Mouse (Mus musculus) MEL (cell line): ENCODE measurements around the gene Hecw2. TPM values are rescaled to one million over a fixed set of nuclear protein-coding genes. Genes with fewer than 3 reads are reported as not detected.

Experiments
- DNase-seq: peaks from one replicate; pipeline ENCODE4 v3.0.0; 2011; ENCODE audit warnings: low read depth, low spot score
- H3K27ac ChIP-seq: 2 replicates; pipeline ENCODE4 v1.5.1; 2012; ENCODE audit warnings: low read depth, mild to moderate bottlenecking, control low read depth, low read length, moderate library complexity; ENCODE audit not compliant: control insufficient read depth
- H3K27me3 ChIP-seq, 2 experiments: fragments of 150-350 bp in 1 of 2; sonication (generic) in 1 of 2; 2 replicates each; pipeline ENCODE4 v1.6.1; 2012; ENCODE audit warnings: low read length in 2 of 2, mild to moderate bottlenecking in 2 of 2, improper control_type of control experiment in 1 of 2, moderate library complexity in 1 of 2; ENCODE audit not compliant: insufficient read depth in 2 of 2, control insufficient read depth in 1 of 2
- H3K36me3 ChIP-seq, 2 experiments: 2 replicates each; pipeline ENCODE4 v1.6.1; 2012 to 2014; ENCODE audit warnings: low read length in 2 of 2, improper control_type of control experiment in 1 of 2, inconsistent platforms in 1 of 2, mild to moderate bottlenecking in 1 of 2; ENCODE audit not compliant: insufficient read depth in 2 of 2, control insufficient read depth in 1 of 2
- H3K4me1 ChIP-seq, 2 experiments: fragments of 150-350 bp in 1 of 2; sonication (generic) in 1 of 2; 2 replicates each; pipeline ENCODE4 v1.6.1; 2012; ENCODE audit warnings: low read length in 2 of 2, improper control_type of control experiment in 1 of 2, mild to moderate bottlenecking in 1 of 2; ENCODE audit not compliant: insufficient read depth in 2 of 2, control insufficient read depth in 1 of 2
- H3K4me3 ChIP-seq, 2 experiments: fragments of 150-350 bp in 1 of 2; sonication (generic) in 1 of 2; 2 replicates each; pipeline ENCODE4 v1.5.1; 2012; ENCODE audit warnings: low read depth in 2 of 2, low read length in 2 of 2, mild to moderate bottlenecking in 2 of 2, moderate library complexity in 2 of 2, control low read depth in 1 of 2, improper control_type of control experiment in 1 of 2; ENCODE audit not compliant: control insufficient read depth in 1 of 2, insufficient read depth in 1 of 2
- H3K79me2 ChIP-seq: 2 replicates; pipeline ENCODE4 v1.6.1; 2012; ENCODE audit warnings: mild to moderate bottlenecking, low read length, moderate library complexity; ENCODE audit not compliant: control insufficient read depth, poor library complexity, insufficient read depth
- H3K9ac ChIP-seq: 2 replicates; pipeline ENCODE4 v1.6.1; 2012; ENCODE audit warnings: low read depth, mild to moderate bottlenecking, control low read depth, low read length, moderate library complexity; ENCODE audit not compliant: control insufficient read depth, poor library complexity, severe bottlenecking
- H3K9me3 ChIP-seq: fragments of 150-350 bp; sonication (generic); replicated peaks from 2 replicates; pipeline ENCODE4 v1.6.1; 2012; ENCODE audit warnings: mild to moderate bottlenecking, low read length, improper control_type of control experiment, moderate library complexity; ENCODE audit not compliant: insufficient read depth
- CHD1 ChIP-seq: IDR thresholded peaks from 2 replicates; pipeline ENCODE4 v1.6.1; 2012; ENCODE audit warnings: low read depth, mild to moderate bottlenecking, inconsistent platforms, low read length, improper control_type of control experiment
- CHD2 ChIP-seq: IDR thresholded peaks from 2 replicates; pipeline ENCODE4 v1.6.1; 2011; ENCODE audit warnings: low read length, improper control_type of control experiment
- E2F4 ChIP-seq: IDR thresholded peaks from 2 replicates; pipeline ENCODE4 v1.6.1; 2011; ENCODE audit warnings: low read depth, low read length, improper control_type of control experiment, borderline replicate concordance
- EP300 ChIP-seq, 2 experiments: IDR thresholded peaks; 2 replicates each; pipeline ENCODE4 v1.6.1; 2011; ENCODE audit warnings: improper control_type of control experiment in 2 of 2, low read length in 2 of 2, low read depth in 1 of 2, mild to moderate bottlenecking in 1 of 2
- GATA1 ChIP-seq: IDR thresholded peaks from 2 replicates; pipeline ENCODE4 v1.6.1; 2011; ENCODE audit warnings: low read depth, low read length, improper control_type of control experiment
- HCFC1 ChIP-seq: IDR thresholded peaks from 2 replicates; pipeline ENCODE4 v1.6.1; 2012; ENCODE audit warnings: low read depth, mild to moderate bottlenecking, inconsistent platforms, low read length, improper control_type of control experiment, moderate library complexity
- KAT2A ChIP-seq: conservative IDR thresholded peaks from 2 replicates; pipeline ENCODE4 v1.6.1; 2012; ENCODE audit warnings: low read depth, low read length, improper control_type of control experiment, inconsistent platforms
- MAFK ChIP-seq: IDR thresholded peaks from 2 replicates; pipeline ENCODE4 v1.6.1; 2011; ENCODE audit warnings: low read depth, mild to moderate bottlenecking, low read length, improper control_type of control experiment, borderline replicate concordance
- MAX ChIP-seq: IDR thresholded peaks from 2 replicates; pipeline ENCODE4 v1.6.1; 2011; ENCODE audit warnings: low read length, improper control_type of control experiment
- MAZ ChIP-seq: IDR thresholded peaks from 2 replicates; pipeline ENCODE4 v1.6.1; 2012; ENCODE audit warnings: low read depth, mild to moderate bottlenecking, inconsistent platforms, low read length, improper control_type of control experiment
- MXI1 ChIP-seq: IDR thresholded peaks from 2 replicates; pipeline ENCODE4 v1.6.1; 2011; ENCODE audit warnings: mild to moderate bottlenecking, low read depth, low read length, improper control_type of control experiment
- NELFE ChIP-seq: IDR thresholded peaks from 2 replicates; pipeline ENCODE4 v1.6.1; 2011; ENCODE audit warnings: low read depth, low read length, improper control_type of control experiment
- NRF1 ChIP-seq: IDR thresholded peaks from 2 replicates; pipeline ENCODE4 v1.6.1; 2014; ENCODE audit warnings: low read depth, mild to moderate bottlenecking, inconsistent platforms, low read length, improper control_type of control experiment, moderate library complexity; ENCODE audit not compliant: poor library complexity, insufficient read depth, severe bottlenecking
- POLR2AphosphoS2 ChIP-seq: IDR thresholded peaks from 2 replicates; pipeline ENCODE4 v1.6.1; 2011; ENCODE audit warnings: low read length, improper control_type of control experiment
- POLR2AphosphoS5 ChIP-seq: IDR thresholded peaks from 2 replicates; pipeline ENCODE4 v1.6.1; 2012; ENCODE audit warnings: low read depth, borderline replicate concordance, mild to moderate bottlenecking, inconsistent platforms, low read length, moderate library complexity, mixed read lengths
- RAD21 ChIP-seq: IDR thresholded peaks from 2 replicates; pipeline ENCODE4 v1.6.1; 2011; ENCODE audit warnings: mild to moderate bottlenecking, low read depth, low read length, improper control_type of control experiment
- RCOR1 ChIP-seq: IDR thresholded peaks from 2 replicates; pipeline ENCODE4 v1.6.1; 2012; ENCODE audit warnings: low read depth, mild to moderate bottlenecking, inconsistent platforms, low read length, improper control_type of control experiment
- SIN3A ChIP-seq: IDR thresholded peaks from 2 replicates; pipeline ENCODE4 v1.6.1; 2012; ENCODE audit warnings: low read length, improper control_type of control experiment, inconsistent platforms
- SMC3 ChIP-seq: IDR thresholded peaks from 2 replicates; pipeline ENCODE4 v1.6.1; 2011; ENCODE audit warnings: low read depth, low read length, improper control_type of control experiment
- TAL1 ChIP-seq: IDR thresholded peaks from 2 replicates; pipeline ENCODE4 v1.6.1; 2012; ENCODE audit warnings: mild to moderate bottlenecking, inconsistent platforms, low read length, moderate library complexity, mixed read lengths
- TBP ChIP-seq: IDR thresholded peaks from 2 replicates; pipeline ENCODE4 v1.8.0; 2011; ENCODE audit warnings: low read depth, low read length, improper control_type of control experiment
- UBTF ChIP-seq: IDR thresholded peaks from 2 replicates; pipeline ENCODE4 v1.6.1; 2012; ENCODE audit warnings: low read depth, mild to moderate bottlenecking, inconsistent platforms, low read length, improper control_type of control experiment, moderate library complexity, borderline replicate concordance; ENCODE audit not compliant: insufficient read depth
- USF1 ChIP-seq: IDR thresholded peaks from 2 replicates; pipeline ENCODE4 v1.6.1; 2014; ENCODE audit warnings: low read depth, mild to moderate bottlenecking, inconsistent platforms, low read length, improper control_type of control experiment, moderate library complexity
- USF2 ChIP-seq, 2 experiments: IDR thresholded peaks; 2 replicates each; pipeline ENCODE4 v1.6.1; 2011 to 2012; ENCODE audit warnings: improper control_type of control experiment in 2 of 2, low read length in 2 of 2, borderline replicate concordance in 1 of 2, inconsistent platforms in 1 of 2, low read depth in 1 of 2, mild to moderate bottlenecking in 1 of 2; ENCODE audit not compliant: insufficient read depth in 1 of 2
- ZC3H11A ChIP-seq: IDR thresholded peaks from 2 replicates; pipeline ENCODE4 v1.6.1; 2012; ENCODE audit warnings: low read depth, mild to moderate bottlenecking, inconsistent platforms, low read length, improper control_type of control experiment
- polyA plus RNA-seq, 2 experiments: library from polyadenylated mRNA; stranded (reverse) in 1 of 2; unstranded in 1 of 2; fragments of >175 nt in 1 of 2; fragments of >200 nt in 1 of 2; gene quantifications; 2 replicates each; pipeline versions ENCODE4 v1.2.1 to v1.2.4; 2012; ENCODE audit warnings: low replicate concordance in 2 of 2, low read depth in 1 of 2; ENCODE audit not compliant: insufficient read length in 2 of 2, insufficient read depth in 1 of 2, missing spikeins in 1 of 2
- total RNA-seq: library from RNA; depleted of rRNA; stranded (reverse); fragments of 300-350 nt; gene quantifications from 2 replicates; pipeline ENCODE4 v1.2.3, GENCODE M21; 2012

The Hecw2 gene
- total and polyA plus RNA-seq, 3 experiments = not detected

- Histone ChIP-seq H3K36me3 (no peaks in the 10 kb centered on the region), H3K4me1 (no peaks in the 10 kb centered on the region), H3K27me3 (no peaks in the 10 kb centered on the region), H3K4me3 (no peak overlapping the region), H3K27ac (no peak overlapping the region), H3K9me3 (no peaks in the 10 kb centered on the region), H3K9ac (no peak overlapping the region), H3K79me2 (no peaks in the 10 kb centered on the region)
- peak; percentile 3 for DNase-seq
- no peak for TF ChIP-seq E2F4
- TF ChIP-seq MAZ = no peak
- no peak for TF ChIP-seq EP300 (IDR thresholded peaks at IDR 0.05; ENCODE audit: low read depth in 1 of 2, low read length in 2 of 2)
- TF ChIP-seq POLR2AphosphoS5 = no peak
- TF ChIP-seq MXI1 = no peak
- TF ChIP-seq HCFC1 = no peak
- TF ChIP-seq MAFK = no peak
- no peak for TF ChIP-seq MAX
- TF ChIP-seq RAD21 = no peak
Measured at GRCm38 (mm10) chr1:53823687-53824445, 371.1 kb downstream of the Hecw2 start.

- H3K9me3 ChIP-seq = no peaks in the 10 kb centered on the region
- no peak overlapping the region for H3K9ac ChIP-seq
- TF ChIP-seq SIN3A = no peak
- TF ChIP-seq, all 39 proteins: peak for 0
- no peaks in the 10 kb centered on the region for H3K4me1 ChIP-seq
- H3K4me3 ChIP-seq = no peak overlapping the region
- no peaks in the 10 kb centered on the region for H3K79me2 ChIP-seq
- H3K27ac ChIP-seq = no peak overlapping the region
- no peak for DNase-seq
- H3K36me3 ChIP-seq = no peaks in the 10 kb centered on the region
- no peaks in the 10 kb centered on the region for H3K27me3 ChIP-seq
Measured at GRCm38 (mm10) chr1:53821983-53822382, 373.0 kb downstream of the Hecw2 start.

GRCm38 (mm10) chr1:53820041-53820632 is 374.8 kb downstream of the Hecw2 start:
- Histone ChIP-seq H3K9ac (no peak overlapping the region), H3K27me3 (no peaks in the 10 kb centered on the region), H3K27ac (no peak overlapping the region), H3K4me1 (no peaks in the 10 kb centered on the region), H3K9me3 (no peaks in the 10 kb centered on the region), H3K36me3 (no peaks in the 10 kb centered on the region), H3K79me2 (no peaks in the 10 kb centered on the region), H3K4me3 (no peak overlapping the region)
- no peak for DNase-seq
- TF ChIP-seq KAT2A (no peak), GATA1 (no peak), EP300 (IDR thresholded peaks at IDR 0.05; ENCODE audit: low read depth in 1 of 2, low read length in 2 of 2) (no peak), NELFE (no peak), USF2 (IDR thresholded peaks at IDR 0.05; ENCODE audit: borderline replicate concordance in 1 of 2, insufficient read depth in 1 of 2, low read depth in 1 of 2, low read length in 2 of 2) (no peak), CHD2 (no peak), TAL1 (no peak), POLR2AphosphoS2 (no peak), UBTF (no peak), USF1 (no peak), POLR2AphosphoS5 (no peak), CHD1 (no peak), SMC3 (no peak), RCOR1 (no peak), TBP (no peak), MXI1 (no peak), NRF1 (no peak), ZC3H11A (no peak)
